Mouse (Mus musculus) forebrain, postnatal 0 days (tissue): Measurements from ENCODE around the gene Golga2. TPM values are rescaled to one million over a fixed set of nuclear protein-coding genes. Genes with fewer than 3 reads are reported as not detected.
"Not testable (repeated sequence)": the region's sequence is repeated elsewhere in the genome, so short reads cannot be mapped to it uniquely, and the experiment has no call there.

Experiments
- ATAC-seq: fragments of 200-750 bp; cut with Nextera tagmentation; 2 replicates; pipeline ENCODE4 v1.8.0; 2017; ENCODE audit warnings: mild to moderate bottlenecking, moderate library complexity
- DNase-seq: peaks from one replicate; pipeline ENCODE4 v3.0.0-alpha.2; 2015
- H3K27ac ChIP-seq: fragments of 300-500 bp; sonication (generic); 2 replicates; pipeline ENCODE4 v1.5.1; 2014; ENCODE audit warnings: low read depth, mild to moderate bottlenecking, antibody characterized with exemption, low read length, moderate library complexity, mixed read lengths
- H3K27me3 ChIP-seq: fragments of 300-500 bp; sonication (generic); 2 replicates; pipeline ENCODE4 v1.6.1; 2014; ENCODE audit warnings: mild to moderate bottlenecking, low read length, mixed read lengths; ENCODE audit not compliant: insufficient read depth
- H3K36me3 ChIP-seq: fragments of 300-500 bp; sonication (generic); 2 replicates; pipeline ENCODE4 v1.6.1; 2014; ENCODE audit warnings: mild to moderate bottlenecking, moderate library complexity; ENCODE audit not compliant: insufficient read depth
- H3K4me1 ChIP-seq: fragments of 300-500 bp; sonication (generic); 2 replicates; pipeline ENCODE4 v1.6.1; 2014; ENCODE audit warnings: antibody characterized with exemption; ENCODE audit not compliant: insufficient read depth
- H3K4me2 ChIP-seq: fragments of 300-500 bp; sonication (generic); 2 replicates; pipeline ENCODE4 v1.6.1; 2014; ENCODE audit warnings: low read depth, mild to moderate bottlenecking, moderate library complexity
- H3K4me3 ChIP-seq: fragments of 300-500 bp; sonication (generic); 2 replicates; pipeline ENCODE4 v1.5.1; 2014; ENCODE audit warnings: low read depth, low read length, mixed read lengths
- H3K9ac ChIP-seq: fragments of 300-500 bp; sonication (generic); 2 replicates; pipeline ENCODE4 v1.6.1; 2014; ENCODE audit warnings: mild to moderate bottlenecking
- H3K9me3 ChIP-seq: fragments of 300-500 bp; sonication (generic); 2 replicates; pipeline ENCODE4 v1.6.1; 2016; ENCODE audit warnings: low read length
- CTCF ChIP-seq: sonication (generic); IDR thresholded peaks from 2 replicates; pipeline ENCODE4 v1.5.1; 2016; ENCODE audit warnings: antibody characterized with exemption, control low read depth, low read depth
- WGBS: fragments of 180-500 bp; shearing (Covaris S2); extraction: QIAGEN DNeasy Blood & Tissue Kit; methylation state at CpG from one replicate; pipeline ENCODE4 v1.1.7; 2014; 5-methylcytosine and 5-hydroxymethylcytosine counted together
- polyA plus RNA-seq: library from polyadenylated mRNA; unstranded; fragments of >200 nt; fragmentation: Nextera tagmentation; extraction: Ambion mirVana; gene quantifications from 2 replicates; pipeline ENCODE4 v1.2.1, GENCODE M21; 2015
- total RNA-seq: library from RNA; depleted of rRNA; stranded (reverse); fragments of >200 nt; gene quantifications from 2 replicates; pipeline ENCODE4 v1.2.3, GENCODE M21; 2014

Gene Golga2
- total and polyA plus RNA-seq, 2 experiments from 2014 or later = 22.1 to 64.4 TPM

GRCm38 (mm10) chr2:32287923-32288367 lies 761 bp downstream of the Golga2 start, which contains the start of gene Swi5:
Gene Swi5 (minus strand): TSS chr2:32288075.
- WGBS = 0% methylated on average over 40 of the region's 41 CpGs
- no peaks in the 10 kb centered on the region for H3K27me3 ChIP-seq
- H3K27ac ChIP-seq = peak within 1 kb of the TSS; percentile 83
- no peak for TF ChIP-seq CTCF
- peak; percentile 99 for ATAC-seq
- H3K9ac ChIP-seq = peak within 1 kb of the TSS; percentile 85
- peak within 1 kb of the TSS; percentile 93 for H3K4me2 ChIP-seq
- H3K36me3 ChIP-seq = peaks cover 15% of the 10 kb centered on the region
- H3K4me1 ChIP-seq = peaks cover 20% of the 10 kb centered on the region
- H3K9me3 ChIP-seq = no peaks in the 10 kb centered on the region
- DNase-seq = peak; percentile 100
- H3K4me3 ChIP-seq = peak within 1 kb of the TSS; percentile 85

GRCm38 (mm10) chr2:32288371-32288931 lies 1.3 kb downstream of the Golga2 start:
- H3K27me3 ChIP-seq = no peaks in the 10 kb centered on the region
- H3K36me3 ChIP-seq = peaks cover 17% of the 10 kb centered on the region
- peak overlapping the region; percentile 80 for H3K9ac ChIP-seq
- DNase-seq (peak; percentile 47), ATAC-seq (peak; percentile 18)
- no peak for TF ChIP-seq CTCF
- H3K4me2 ChIP-seq = peak overlapping the region; percentile 63
- no peaks in the 10 kb centered on the region for H3K9me3 ChIP-seq
- peak overlapping the region; percentile 78 for H3K27ac ChIP-seq
- peaks cover 20% of the 10 kb centered on the region for H3K4me1 ChIP-seq
- WGBS = 2% methylated on average over 28 of the region's 29 CpGs
- H3K4me3 ChIP-seq = peak overlapping the region; percentile 85

- Histone ChIP-seq H3K27ac (no peak overlapping the region), H3K4me2 (peak overlapping the region; percentile 63; the same call in 1 of the 2 replicates), H3K36me3 (peaks cover 12% of the 10 kb centered on the region), H3K9ac (no peak overlapping the region), H3K4me1 (peaks cover 20% of the 10 kb centered on the region), H3K9me3 (no peaks in the 10 kb centered on the region), H3K27me3 (no peaks in the 10 kb centered on the region), H3K4me3 (no peak overlapping the region)
- TF ChIP-seq CTCF = peak; percentile 58
- ATAC-seq (no peak), DNase-seq (no peak)
Observed at GRCm38 (mm10) chr2:32289578-32289977, 2.4 kb downstream of the Golga2 start.

GRCm38 (mm10) chr2:32294348-32294747 lies 7.2 kb downstream of the Golga2 start:
- peaks cover 35% of the 10 kb centered on the region for H3K36me3 ChIP-seq
- H3K27me3 ChIP-seq = no peaks in the 10 kb centered on the region
- H3K9me3 ChIP-seq = no peaks in the 10 kb centered on the region
- no peak overlapping the region for H3K4me3 ChIP-seq
- no peak for TF ChIP-seq CTCF
- DNase-seq (no peak), ATAC-seq (no peak)
- no peak overlapping the region for H3K9ac ChIP-seq
- WGBS = 76% methylated on average over 8 of the region's 8 CpGs
- H3K27ac ChIP-seq = no peak overlapping the region
- H3K4me2 ChIP-seq = no peak overlapping the region
- H3K4me1 ChIP-seq = peaks cover 2% of the 10 kb centered on the region

- H3K36me3 ChIP-seq = peaks cover 39% of the 10 kb centered on the region
- 91% methylated on average over 3 of the region's 3 CpGs for WGBS
- H3K4me2 ChIP-seq = no peak overlapping the region
Observed at GRCm38 (mm10) chr2:32295285-32295684, 8.1 kb downstream of the Golga2 start.

GRCm38 (mm10) chr2:32295842-32296241 lies 8.7 kb downstream of the Golga2 start:
- peaks cover 41% of the 10 kb centered on the region for H3K36me3 ChIP-seq
- H3K27me3 ChIP-seq, H3K4me2 ChIP-seq, ATAC-seq, DNase-seq, H3K27ac ChIP-seq, H3K9me3 ChIP-seq, H3K9ac ChIP-seq, H3K4me3 ChIP-seq, H3K4me1 ChIP-seq: not testable (repeated sequence)
- WGBS = 79% methylated on average over 2 of the region's 2 CpGs

More at GRCm38 (mm10) chr2:32295285-32295684, 8.1 kb downstream of the Golga2 start:
- TF ChIP-seq CTCF = no peak
- Histone ChIP-seq H3K4me3 (no peak overlapping the region), H3K9me3 (no peaks in the 10 kb centered on the region), H3K27ac (no peak overlapping the region), H3K4me1 (no peaks in the 10 kb centered on the region), H3K9ac (no peak overlapping the region), H3K27me3 (no peaks in the 10 kb centered on the region)
- ATAC-seq (no peak), DNase-seq (no peak)

- H3K4me3 ChIP-seq = no peak overlapping the region
- no peaks in the 10 kb centered on the region for H3K27me3 ChIP-seq
- no peaks in the 10 kb centered on the region for H3K4me1 ChIP-seq
- no peak overlapping the region for H3K9ac ChIP-seq
- H3K27ac ChIP-seq = no peak overlapping the region
- H3K9me3 ChIP-seq = no peaks in the 10 kb centered on the region
- H3K36me3 ChIP-seq = peaks cover 69% of the 10 kb centered on the region
- 89% methylated on average over 4 of the region's 4 CpGs for WGBS
- ATAC-seq (no peak), DNase-seq (no peak)
- TF ChIP-seq CTCF = no peak
- no peak overlapping the region for H3K4me2 ChIP-seq
Observed at GRCm38 (mm10) chr2:32299469-32299868, 12.3 kb downstream of the Golga2 start.
